Mouse (Mus musculus): ENCODE data around the gene Ucn.

DNA sequence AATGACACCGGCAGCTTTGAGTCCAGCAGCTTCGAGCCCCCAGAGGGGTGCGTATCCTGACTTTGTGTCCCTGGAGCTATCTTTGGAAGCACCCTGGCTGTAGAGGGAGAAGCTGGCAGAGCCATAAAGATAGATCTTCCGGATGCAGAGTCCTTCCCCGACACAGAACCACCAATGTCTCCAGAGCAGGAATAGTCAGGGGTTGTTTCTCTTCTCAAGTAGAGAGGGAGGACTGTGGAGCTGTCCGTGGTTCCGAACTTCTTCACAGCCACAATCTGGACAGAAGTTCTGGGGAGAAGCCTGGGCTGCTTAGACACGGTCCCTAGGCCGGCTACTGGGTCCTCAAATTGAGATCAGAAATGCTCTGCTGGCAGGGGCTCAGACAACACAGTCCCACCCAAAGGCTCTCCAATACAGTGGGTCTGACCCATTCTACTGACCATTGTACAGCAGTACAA, 368 bp upstream of the Ucn start:
- TF ChIP-seq CTCF (conservative IDR thresholded peaks at IDR 0.05; ENCODE audit: low read length) = no peak
- TF ChIP-seq NANOG (IDR thresholded peaks at IDR 0.05; ENCODE audit: borderline replicate concordance, low read length) = no peak
- TF ChIP-seq POU5F1 (IDR thresholded peaks at IDR 0.05; ENCODE audit: borderline replicate concordance, low read length) = no peak

Measured in E14TG2a.4 (cell line).